Comparison of ENCODE assay signal across 8 mouse cellular contexts in the genomic region with DNA sequence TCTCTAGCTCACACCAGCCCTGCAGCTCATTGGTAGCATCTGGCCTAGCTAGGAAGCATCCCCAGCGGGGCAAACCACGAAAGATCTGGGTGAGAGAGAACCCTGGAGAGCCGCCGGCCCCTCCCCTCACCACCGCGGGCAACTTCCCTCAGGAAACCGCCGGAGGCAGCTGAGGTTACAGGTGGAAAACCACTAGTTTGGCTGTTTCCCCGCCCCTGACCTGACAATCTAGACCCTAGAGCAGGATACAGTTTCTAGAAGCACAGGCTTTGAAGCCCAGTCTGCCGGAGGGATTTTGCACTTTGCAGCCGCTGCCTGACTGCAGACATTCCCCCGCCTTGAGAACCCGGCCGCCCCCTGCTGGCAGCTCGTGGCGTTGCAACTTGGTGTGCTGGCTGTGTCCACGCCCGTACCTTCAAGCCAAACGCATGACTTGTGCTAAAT. TPM values are rescaled to one million over a fixed set of nuclear protein-coding genes. Genes with fewer than 3 reads are reported as not detected.
A peak's percentile ranks its signal among the peaks of the same experiment; 100 is the strongest.
DNase-seq lines count a peak whose midpoint lies in the region; ATAC-seq and TF ChIP-seq lines count a peak whose summit lies in the region.

No protein-coding gene starts in this region.

- TF ChIP-seq CTCF in cortical plate, adult 2 months (IDR thresholded peaks at IDR 0.05; ENCODE audit: extremely low read depth, insufficient read depth, low read length) = peak; percentile 78

- H3K36me3 ChIP-seq in megakaryocyte, embryonic 14.5 days (replicated peaks; ENCODE audit: low read length) = no peaks in the 10 kb centered on the region

- peak; percentile 78 to 80 for DNase-seq in gastrocnemius, adult 8-10 months (ENCODE audit: low spot score in 2 of 2)
- peak; percentile 91 for DNase-seq in induced T-regulatory cell, adult 2 months (ENCODE audit: low read depth)
- DNase-seq in left cerebral cortex, adult 8-10 months (ENCODE audit: low spot score in 2 of 2) = peak; percentile 41 to 92
- peak; percentile 83 to 95 for DNase-seq in right cerebral cortex, adult 2 months (ENCODE audit: low spot score in 2 of 2)
- peak; percentile 82 for DNase-seq in urinary bladder, postnatal 10 days (ENCODE audit: low spot score)

- ATAC-seq in activated CD4-positive, CD25-positive, alpha-beta regulatory T cell, adult 4 months = peak; percentile 62

- H3K4me3 ChIP-seq in cortical plate, adult 2 months (ENCODE audit: insufficient read depth, low read length) = no peak overlapping the region
- H3K4me3 ChIP-seq in megakaryocyte, embryonic 14.5 days (replicated peaks) = peak overlapping the region; percentile 86

- H3K4me1 ChIP-seq in cortical plate, adult 2 months (ENCODE audit: control insufficient read depth, insufficient read depth, low read length) = 0 out of 2 replicates have a peak, but pooled peaks cover 1% of the 10 kb centered on the region
- peaks cover 16% of the 10 kb centered on the region for H3K4me1 ChIP-seq in megakaryocyte, embryonic 14.5 days

- H3K9me3 ChIP-seq in megakaryocyte, embryonic 14.5 days = peaks cover 4% of the 10 kb centered on the region; the same call in 1 of the 2 replicates

- H3K27ac ChIP-seq in cortical plate, adult 2 months (ENCODE audit: insufficient read depth, low read length) = no peak overlapping the region

- H3K27me3 ChIP-seq in megakaryocyte, embryonic 14.5 days (replicated peaks) = peaks cover 80% of the 10 kb centered on the region

- TF ChIP-seq POLR2A in cortical plate, adult 2 months (IDR thresholded peaks at IDR 0.05; ENCODE audit: extremely low read depth, insufficient read depth, low read length) = no peak

RNA-seq across cellular contexts. Expression of a gene that starts 6.7 kb away (rescaled TPM):
- not detected for polyA plus RNA-seq in activated CD4-positive, CD25-positive, alpha-beta regulatory T cell, adult 4 months (2017; shearing (Covaris generic))
- polyA plus RNA-seq in cortical plate, adult 2 months (2012; rRNA removed) = not detected in 2 replicates
- not detected for total RNA-seq in gastrocnemius, adult 8-10 months (2022)
- not detected for total RNA-seq in left cerebral cortex, adult 8-10 months (2022)
- not detected in 2 replicates for polyA plus RNA-seq in megakaryocyte, embryonic 14.5 days (2012; ENCODE audit: insufficient read depth, low replicate concordance)

RNA-seq across cellular contexts. Expression of a gene that starts 19.1 kb away (rescaled TPM):
- polyA plus RNA-seq in activated CD4-positive, CD25-positive, alpha-beta regulatory T cell, adult 4 months (2017; shearing (Covaris generic)) = 1 to 10 TPM; 1.4 to 1.6 TPM
- 23.0 and 24.4 TPM in 2 replicates for polyA plus RNA-seq in cortical plate, adult 2 months (2012; rRNA removed)
- 10 to 100 TPM; 16.7 to 24.4 (median 18.0) TPM for total RNA-seq in gastrocnemius, adult 8-10 months (2022)
- total RNA-seq in left cerebral cortex, adult 8-10 months (2022) = 10 to 100 TPM; 15.8 to 18.7 (median 17.1) TPM
- 0.58 and 1.6 TPM in 2 replicates for polyA plus RNA-seq in megakaryocyte, embryonic 14.5 days (2012; ENCODE audit: insufficient read depth, low replicate concordance)

RNA-seq across cellular contexts. Expression of a gene that starts 32.6 kb away (rescaled TPM):
- 10 to 100 TPM; 15.9 to 19.5 TPM for polyA plus RNA-seq in activated CD4-positive, CD25-positive, alpha-beta regulatory T cell, adult 4 months (2017; shearing (Covaris generic))
- polyA plus RNA-seq in cortical plate, adult 2 months (2012; rRNA removed) = 0.42 and 0.53 TPM in 2 replicates
- under 1 TPM; 0.58 to 0.62 (median 0.61) TPM for total RNA-seq in gastrocnemius, adult 8-10 months (2022)
- total RNA-seq in left cerebral cortex, adult 8-10 months (2022) = 1 to 10 TPM in 2 of 4 experiments, under 1 TPM in 1, not detected in 1; 0.57 to 6.4 (median 2.9) TPM
- 183 and 210 TPM in 2 replicates for polyA plus RNA-seq in megakaryocyte, embryonic 14.5 days (2012; ENCODE audit: insufficient read depth, low replicate concordance)

RNA-seq across cellular contexts. Expression of a gene that starts 39.6 kb away (rescaled TPM):
- polyA plus RNA-seq in activated CD4-positive, CD25-positive, alpha-beta regulatory T cell, adult 4 months (2017; shearing (Covaris generic)) = under 1 TPM in 1 of 2 experiments, not detected in 1; 0.56 TPM
- 6.9 and 7.1 TPM in 2 replicates for polyA plus RNA-seq in cortical plate, adult 2 months (2012; rRNA removed)
- 1 to 10 TPM; 1.0 to 1.8 (median 1.5) TPM for total RNA-seq in gastrocnemius, adult 8-10 months (2022)
- 1 to 10 TPM; 6.5 to 8.0 (median 7.4) TPM for total RNA-seq in left cerebral cortex, adult 8-10 months (2022)
- 4.0 and 6.8 TPM in 2 replicates for polyA plus RNA-seq in megakaryocyte, embryonic 14.5 days (2012; ENCODE audit: insufficient read depth, low replicate concordance)

Comparison
In these comparisons a context has a peak if more than half of its experiments do, and no peak if none do; other contexts are left out.
1. RNA of a gene that starts 32.6 kb away (polyA plus RNA-seq): 183 to 210 TPM in megakaryocyte, embryonic 14.5 days and 15.9 to 19.5 TPM in activated CD4-positive, CD25-positive, alpha-beta regulatory T cell, adult 4 months; 0.42 to 0.53 TPM in cortical plate, adult 2 months; every median in the first group is over 10 times any median in the second.
2. Peak in every context shown above with its lines, with median percentiles within 50 percentile points of each other: DNase-seq.